Mouse (Mus musculus): Measurements from ENCODE around the gene Nfib. TPM values are rescaled to one million over a fixed set of nuclear protein-coding genes. Genes with fewer than 3 reads are reported as not detected.

Nfib gene
- polyA plus RNA-seq, 1 experiment from 2014 or later, result 204 TPM

GRCm38 (mm10) chr4:82514373-82514772, 191.2 kb downstream of the Nfib start:
- Histone ChIP-seq H3K36me3 (ENCODE audit: poor library complexity, severe bottlenecking) (peaks cover 5% of the 10 kb centered on the region; the same call in 1 of the 2 replicates), H3K27ac (peak overlapping the region; percentile 33), H3K27me3 (no peaks in the 10 kb centered on the region), H3K9me3 (replicated peaks) (no peaks in the 10 kb centered on the region), H3K4me2 (peak overlapping the region; percentile 49), H3K4me3 (peak overlapping the region; percentile 96; the same call in 1 of the 2 replicates), H3K9ac (peak overlapping the region; percentile 100), H3K4me1 (peaks cover 53% of the 10 kb centered on the region)
- no peak for ATAC-seq
- 64% methylated on average over 1 of the region's 1 CpGs for WGBS

- H3K4me1 ChIP-seq, result peaks cover 60% of the 10 kb centered on the region
- peak overlapping the region; percentile 100 for H3K9ac ChIP-seq
- H3K27ac ChIP-seq, result peak overlapping the region; percentile 100
- peak overlapping the region; percentile 96 for H3K4me3 ChIP-seq
- H3K4me2 ChIP-seq, result peak overlapping the region; percentile 95
- WGBS, result 1% methylated on average over 14 of the region's 14 CpGs
- H3K36me3 ChIP-seq (ENCODE audit: poor library complexity, severe bottlenecking), result no peaks in the 10 kb centered on the region
- no peak for ATAC-seq
- no peaks in the 10 kb centered on the region for H3K27me3 ChIP-seq
- H3K9me3 ChIP-seq (replicated peaks), result no peaks in the 10 kb centered on the region
Observed at GRCm38 (mm10) chr4:82513426-82513750, 192.2 kb downstream of the Nfib start.

- peak overlapping the region; percentile 100 for H3K9ac ChIP-seq
- peaks cover 62% of the 10 kb centered on the region for H3K4me1 ChIP-seq
- peak; percentile 97 for ATAC-seq
- H3K4me2 ChIP-seq, result peak overlapping the region; percentile 95
- H3K27ac ChIP-seq, result peak overlapping the region; percentile 100
- no peaks in the 10 kb centered on the region for H3K9me3 ChIP-seq (replicated peaks)
- H3K4me3 ChIP-seq, result peak overlapping the region; percentile 96
- under 1% methylated on average over 58 of the region's 63 CpGs for WGBS
- no peaks in the 10 kb centered on the region for H3K27me3 ChIP-seq
- no peaks in the 10 kb centered on the region for H3K36me3 ChIP-seq (ENCODE audit: poor library complexity, severe bottlenecking)
Observed at GRCm38 (mm10) chr4:82512743-82513425, 192.7 kb downstream of the Nfib start.

DNA sequence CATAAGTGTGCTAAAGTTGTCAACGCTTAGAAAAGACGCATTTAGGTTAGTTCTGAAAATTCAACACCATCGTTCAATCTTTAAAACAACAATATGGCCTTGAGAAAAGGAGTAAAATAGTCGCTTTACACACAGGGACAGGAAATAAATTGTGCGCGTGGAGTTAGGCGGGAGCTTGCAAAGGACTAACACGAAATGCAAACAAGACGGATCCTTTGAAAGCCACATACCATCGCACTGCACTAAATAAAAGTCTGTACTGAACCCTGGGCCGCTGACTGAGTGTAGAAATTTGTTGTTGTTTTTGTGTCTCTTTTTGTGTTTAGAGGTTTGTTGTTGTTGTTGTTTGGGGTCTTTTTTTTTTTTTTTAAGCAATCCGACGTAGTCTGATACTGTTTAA, 193.2 kb downstream of the Nfib start:
- no peaks in the 10 kb centered on the region for H3K36me3 ChIP-seq (ENCODE audit: poor library complexity, severe bottlenecking)

DNA sequence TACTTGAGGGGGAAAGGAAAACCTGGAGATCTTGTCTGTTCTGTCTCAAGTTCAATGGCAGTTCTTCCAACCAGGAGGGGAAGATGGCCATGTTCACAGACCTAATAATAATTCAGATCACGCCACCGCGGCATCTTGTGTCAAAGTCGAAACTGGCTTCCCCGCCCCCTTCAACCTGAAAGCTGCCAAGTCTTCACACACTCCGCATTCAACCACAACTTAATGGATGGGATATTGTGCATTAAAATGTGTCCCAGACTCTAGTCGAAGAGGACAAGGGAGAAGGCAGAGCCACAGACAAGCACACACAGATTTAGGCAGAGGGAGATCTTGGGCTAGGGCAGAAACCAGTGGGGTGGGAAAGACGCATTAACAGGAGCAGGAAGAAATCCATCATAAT, 194.0 kb downstream of the Nfib start:
- no peaks in the 10 kb centered on the region for H3K36me3 ChIP-seq (ENCODE audit: poor library complexity, severe bottlenecking)
- peaks cover 62% of the 10 kb centered on the region for H3K4me1 ChIP-seq
- WGBS, result 2% methylated on average over 8 of the region's 8 CpGs
- peak overlapping the region; percentile 100 for H3K27ac ChIP-seq
- no peaks in the 10 kb centered on the region for H3K27me3 ChIP-seq
- peak overlapping the region; percentile 95 for H3K4me2 ChIP-seq
- H3K4me3 ChIP-seq, result peak overlapping the region; percentile 96
- peak; percentile 29 for ATAC-seq
- no peaks in the 10 kb centered on the region for H3K9me3 ChIP-seq (replicated peaks)
- H3K9ac ChIP-seq, result peak overlapping the region; percentile 100

More for the DNA sequence above, 193.2 kb downstream of the Nfib start:
- 1% methylated on average over 13 of the region's 13 CpGs for WGBS
- ATAC-seq, result no peak
- Histone ChIP-seq H3K27ac (peak overlapping the region; percentile 100), H3K4me1 (peaks cover 63% of the 10 kb centered on the region), H3K9ac (peak overlapping the region; percentile 100), H3K9me3 (replicated peaks) (no peaks in the 10 kb centered on the region), H3K4me2 (peak overlapping the region; percentile 95), H3K27me3 (no peaks in the 10 kb centered on the region), H3K4me3 (peak overlapping the region; percentile 96)

GRCm38 (mm10) chr4:82511001-82511513, 194.5 kb downstream of the Nfib start:
- Histone ChIP-seq H3K4me3 (peak overlapping the region; percentile 96), H3K36me3 (ENCODE audit: poor library complexity, severe bottlenecking) (no peaks in the 10 kb centered on the region), H3K9ac (peak overlapping the region; percentile 100), H3K4me2 (peak overlapping the region; percentile 95), H3K9me3 (replicated peaks) (no peaks in the 10 kb centered on the region), H3K4me1 (peaks cover 58% of the 10 kb centered on the region), H3K27me3 (no peaks in the 10 kb centered on the region), H3K27ac (peak overlapping the region; percentile 100)
- WGBS, result 2% methylated on average over 16 of the region's 16 CpGs
- no peak for ATAC-seq

DNA sequence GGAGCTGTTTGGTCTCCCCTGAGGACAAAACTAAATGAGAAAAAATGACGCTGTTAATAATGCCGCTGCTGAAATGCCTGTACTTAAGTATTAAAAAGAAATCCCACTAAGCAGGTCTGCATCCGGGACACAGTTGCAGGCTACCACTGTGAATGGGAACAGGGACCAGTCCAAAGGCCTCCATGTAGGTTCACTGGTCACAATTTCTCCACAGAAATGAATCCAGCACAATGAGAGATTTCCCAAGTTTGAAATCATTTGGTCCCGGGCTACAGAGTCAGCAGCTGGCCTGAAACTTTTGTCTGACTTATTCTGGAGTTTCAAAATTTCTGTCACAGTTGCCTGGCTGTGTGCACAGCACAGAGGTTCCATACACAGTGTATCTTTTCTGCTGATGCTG, 195.8 kb downstream of the Nfib start:
- WGBS, result 9% methylated on average over 4 of the region's 4 CpGs
- Histone ChIP-seq H3K27me3 (no peaks in the 10 kb centered on the region), H3K4me2 (peak overlapping the region; percentile 95), H3K9ac (peak overlapping the region; percentile 100), H3K27ac (peak overlapping the region; percentile 100), H3K4me3 (peak overlapping the region; percentile 96), H3K4me1 (peaks cover 57% of the 10 kb centered on the region), H3K36me3 (ENCODE audit: poor library complexity, severe bottlenecking) (no peaks in the 10 kb centered on the region), H3K9me3 (replicated peaks) (no peaks in the 10 kb centered on the region)
- no peak for ATAC-seq

GRCm38 (mm10) chr4:82509166-82509767, 196.3 kb downstream of the Nfib start:
- H3K9me3 ChIP-seq (replicated peaks), result no peaks in the 10 kb centered on the region
- H3K4me2 ChIP-seq, result peak overlapping the region; percentile 95
- peaks cover 52% of the 10 kb centered on the region for H3K4me1 ChIP-seq
- no peaks in the 10 kb centered on the region for H3K27me3 ChIP-seq
- H3K4me3 ChIP-seq, result peak overlapping the region; percentile 96
- no peaks in the 10 kb centered on the region for H3K36me3 ChIP-seq (ENCODE audit: poor library complexity, severe bottlenecking)
- WGBS, result 10% methylated on average over 2 of the region's 2 CpGs
- peak overlapping the region; percentile 100 for H3K9ac ChIP-seq
- peak overlapping the region; percentile 100 for H3K27ac ChIP-seq
- no peak for ATAC-seq

DNA sequence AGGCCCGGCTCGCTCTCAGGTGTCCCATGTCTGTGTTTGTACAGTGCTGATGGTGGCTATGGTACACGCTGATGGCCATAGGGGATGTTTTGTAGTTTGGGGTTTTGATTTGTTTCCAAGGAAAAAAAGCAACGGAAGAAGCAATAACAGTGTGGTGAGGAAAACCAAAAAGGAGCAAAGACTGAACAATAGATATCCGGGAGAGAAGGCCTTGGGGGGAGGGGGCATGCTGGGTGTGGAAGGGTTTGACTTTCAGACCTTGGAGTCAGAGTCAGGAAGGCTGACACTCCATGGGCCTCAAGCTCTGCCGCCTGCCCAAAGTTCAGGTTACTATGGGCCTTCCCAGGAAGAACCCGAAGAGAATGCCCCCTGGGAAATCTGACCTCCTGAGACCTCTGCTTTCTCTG, 197.3 kb downstream of the Nfib start:
- Histone ChIP-seq H3K4me1 (peaks cover 44% of the 10 kb centered on the region), H3K4me2 (peak overlapping the region; percentile 95), H3K27ac (peak overlapping the region; percentile 100), H3K36me3 (ENCODE audit: poor library complexity, severe bottlenecking) (no peaks in the 10 kb centered on the region), H3K9ac (peak overlapping the region; percentile 100), H3K4me3 (peak overlapping the region; percentile 96), H3K27me3 (no peaks in the 10 kb centered on the region), H3K9me3 (replicated peaks) (no peaks in the 10 kb centered on the region)
- 7% methylated on average over 7 of the region's 7 CpGs for WGBS
- no peak for ATAC-seq

DNA sequence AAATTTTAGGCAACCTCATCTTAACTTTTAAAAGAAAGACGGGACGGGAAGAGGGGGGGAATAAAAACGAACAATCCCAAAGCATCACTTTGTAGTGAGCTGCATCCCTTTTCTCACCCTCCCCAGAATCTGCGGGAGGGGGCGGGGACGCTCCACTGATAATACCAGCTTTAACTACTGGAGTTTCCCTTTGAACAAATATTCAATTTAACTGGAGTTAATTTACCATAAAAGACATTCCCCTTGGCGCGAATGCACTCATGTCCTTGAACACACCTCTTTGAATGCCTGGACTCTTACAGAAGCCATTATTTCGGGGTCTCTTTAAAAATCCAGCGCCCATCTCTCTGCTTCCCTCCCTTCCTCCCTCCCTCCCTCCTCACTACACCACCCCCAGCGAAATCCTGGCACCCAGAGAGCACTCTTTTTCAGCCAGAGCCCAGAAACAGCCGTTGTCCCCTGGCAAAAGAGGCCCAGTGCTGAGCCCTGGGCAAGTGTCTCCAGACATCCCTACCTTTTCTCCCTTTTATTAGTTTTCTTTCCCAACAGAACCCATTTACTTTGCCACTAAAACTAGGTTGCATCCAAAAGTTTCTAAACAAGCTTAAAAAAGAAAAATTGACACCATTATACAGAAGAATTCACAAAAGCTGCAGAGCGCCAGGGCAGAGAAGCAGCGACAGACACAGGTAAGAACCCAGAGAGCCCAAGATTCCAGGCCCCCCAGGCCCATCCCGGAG, 197.8 kb downstream of the Nfib start:
- H3K9me3 ChIP-seq (replicated peaks), result no peaks in the 10 kb centered on the region
- no peaks in the 10 kb centered on the region for H3K27me3 ChIP-seq
- peak overlapping the region; percentile 100 for H3K27ac ChIP-seq
- peak; percentile 6 for ATAC-seq
- peak overlapping the region; percentile 100 for H3K9ac ChIP-seq
- peak overlapping the region; percentile 96 for H3K4me3 ChIP-seq
- H3K4me1 ChIP-seq, result peaks cover 44% of the 10 kb centered on the region
- 1% methylated on average over 15 of the region's 15 CpGs for WGBS
- H3K4me2 ChIP-seq, result peak overlapping the region; percentile 95
- H3K36me3 ChIP-seq (ENCODE audit: poor library complexity, severe bottlenecking), result no peaks in the 10 kb centered on the region

- Histone ChIP-seq H3K27me3 (no peaks in the 10 kb centered on the region), H3K36me3 (ENCODE audit: poor library complexity, severe bottlenecking) (no peaks in the 10 kb centered on the region), H3K4me1 (peaks cover 39% of the 10 kb centered on the region), H3K27ac (peak overlapping the region; percentile 100), H3K4me2 (peak overlapping the region; percentile 95), H3K9me3 (replicated peaks) (no peaks in the 10 kb centered on the region), H3K4me3 (peak overlapping the region; percentile 96), H3K9ac (peak overlapping the region; percentile 100)
- ATAC-seq, result peak; percentile 78
- under 1% methylated on average over 27 of the region's 30 CpGs for WGBS
Observed at GRCm38 (mm10) chr4:82506731-82507331, 198.7 kb downstream of the Nfib start.
